Mouse (Mus musculus) ES-Bruce4 (cell line): ENCODE measurements around the gene Gpr87.

ENCODE experiments used
- CTCF ChIP-seq: IDR thresholded peaks from one replicate; pipeline ENCODE4 v1.8.1; 2011; ENCODE audit warnings: low read depth, low read length
- EP300 ChIP-seq: IDR thresholded peaks from 2 replicates; pipeline ENCODE4 v1.6.1; 2011; ENCODE audit warnings: low read depth, low read length; ENCODE audit not compliant: insufficient read depth
- POLR2A ChIP-seq: IDR thresholded peaks from one replicate; pipeline ENCODE4 v1.8.1; 2011; ENCODE audit warnings: low read length; ENCODE audit not compliant: insufficient read depth

DNA sequence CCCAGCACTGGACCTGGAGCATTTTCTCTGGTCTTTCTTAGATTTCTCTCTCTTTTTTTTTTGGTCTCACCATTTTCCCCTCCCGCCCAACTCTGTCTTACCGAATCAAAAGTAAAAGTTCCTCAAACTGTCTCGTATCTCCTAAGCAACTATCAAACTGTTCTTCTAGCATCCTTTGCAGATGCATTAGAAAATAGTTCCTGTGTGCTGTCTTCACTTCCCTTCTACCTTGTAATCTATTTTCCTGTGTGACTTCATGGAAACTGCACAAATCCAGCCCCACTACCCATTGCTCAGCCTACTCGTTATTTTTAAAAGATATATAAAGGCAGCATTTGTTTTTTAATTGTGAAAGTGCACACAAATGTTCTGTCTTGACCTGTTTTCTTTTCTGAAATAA, 62.9 kb downstream of the Gpr87 start:
- TF ChIP-seq EP300 (no peak), CTCF (no peak), POLR2A (no peak)
